Mouse (Mus musculus): ENCODE data around the gene Slc38a2. TPM values are rescaled to one million over a fixed set of nuclear protein-coding genes. Genes with fewer than 3 reads are reported as not detected.

The Slc38a2 gene
- total RNA-seq, 4 experiments from 2014 or later, result 132 to 148 (median 137) TPM

DNA sequence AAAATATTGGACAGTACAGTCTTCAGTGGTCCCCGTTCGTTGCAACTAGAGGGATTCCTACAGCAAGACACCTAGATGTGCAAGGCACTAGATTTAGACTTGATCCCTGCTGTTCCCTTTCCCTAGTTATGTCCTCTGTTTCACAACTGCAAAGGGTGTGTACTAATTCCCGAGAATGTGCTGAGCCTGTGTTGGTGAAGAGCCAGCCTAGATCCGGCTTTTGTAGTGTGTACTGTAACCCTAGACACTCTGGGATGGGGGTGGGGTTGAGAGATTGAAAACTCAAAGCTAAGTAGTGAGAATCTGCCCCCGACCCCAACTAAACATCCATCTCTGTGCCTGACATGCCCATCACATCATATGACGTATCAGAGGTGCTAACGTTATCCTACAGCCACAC is 18.9 kb upstream of the Slc38a2 start:
- no peak for DNase-seq

DNA sequence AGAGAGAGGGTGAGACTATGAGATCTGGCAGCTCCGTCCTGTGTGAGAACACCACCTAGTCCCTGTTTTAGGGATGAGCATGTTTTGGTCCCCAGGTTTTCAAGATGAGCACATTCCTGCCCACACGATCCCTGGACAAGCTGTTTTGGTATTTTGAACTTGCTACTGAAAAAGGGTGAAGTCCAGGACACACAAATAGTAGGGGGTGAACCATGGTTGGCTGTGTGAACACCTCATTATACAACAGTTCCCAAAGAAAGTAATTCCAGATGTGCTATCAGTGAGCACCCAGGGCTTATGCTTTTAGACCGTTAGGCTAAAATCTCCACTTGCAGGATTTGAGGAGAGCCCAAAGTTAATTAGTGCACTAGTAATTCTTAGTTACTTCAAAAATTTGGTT is 17.7 kb upstream of the Slc38a2 start:
- DNase-seq, result no peak

DNA sequence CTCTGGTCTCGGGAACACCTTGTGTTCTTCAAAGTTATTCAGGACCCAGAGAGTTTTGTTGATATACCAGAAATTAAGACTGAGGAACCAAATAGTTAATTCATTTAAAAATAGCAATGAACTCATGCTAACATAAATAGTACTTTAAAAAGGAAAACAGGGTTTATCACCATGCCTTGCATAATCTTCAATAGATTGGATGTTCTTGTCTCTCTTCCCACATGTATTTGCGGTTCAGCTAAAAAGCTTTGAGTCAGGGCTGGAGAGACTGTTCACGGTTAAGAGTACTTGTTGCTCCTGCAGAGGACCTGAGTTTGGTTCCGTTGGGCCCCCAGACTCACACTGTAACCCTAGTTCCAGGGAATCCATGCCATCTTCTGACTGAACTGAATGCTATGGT is 16.8 kb upstream of the Slc38a2 start:
- DNase-seq, result no peak

DNA sequence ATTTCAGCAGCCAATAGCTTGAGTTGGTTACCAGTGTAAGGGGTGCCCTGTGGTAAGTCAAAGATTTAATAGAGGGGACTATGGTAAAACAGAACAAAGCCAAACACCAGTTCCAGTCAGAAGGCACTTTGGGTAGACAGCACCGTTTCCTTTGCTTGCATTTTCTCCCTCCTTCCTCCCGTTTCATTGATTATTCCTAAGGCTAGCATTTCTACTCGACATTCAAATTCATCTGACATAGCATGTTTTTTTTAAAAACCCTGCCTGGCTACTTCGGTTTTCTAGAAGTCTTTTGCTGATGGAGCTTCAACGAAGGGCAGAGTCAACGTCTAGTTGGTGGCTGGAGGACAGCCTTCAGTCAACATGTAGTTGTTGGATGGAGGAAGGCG is 16.2 kb upstream of the Slc38a2 start:
- no peak for DNase-seq

- DNase-seq, result no peak
These were observed 15.7 kb upstream of the Slc38a2 start for GRCm38 (mm10) chr15:96715079-96715691.

DNA sequence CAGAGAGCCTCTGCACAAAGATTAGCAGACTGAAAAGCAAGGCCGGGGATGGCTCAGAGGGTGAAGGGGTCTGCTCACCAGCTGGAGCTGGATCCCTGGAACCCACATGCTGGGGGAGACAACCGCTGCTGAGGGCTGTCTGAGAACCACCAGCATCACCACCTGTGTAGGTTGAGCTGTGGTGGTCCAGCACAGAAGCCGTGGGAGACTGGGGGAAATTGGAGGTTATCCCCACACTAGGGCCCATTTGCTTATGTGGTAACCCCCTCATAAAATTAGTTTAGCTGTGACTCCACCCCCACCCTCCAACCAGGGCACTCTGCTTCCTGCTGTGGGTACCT is 15.1 kb upstream of the Slc38a2 start:
- DNase-seq, result no peak

DNA sequence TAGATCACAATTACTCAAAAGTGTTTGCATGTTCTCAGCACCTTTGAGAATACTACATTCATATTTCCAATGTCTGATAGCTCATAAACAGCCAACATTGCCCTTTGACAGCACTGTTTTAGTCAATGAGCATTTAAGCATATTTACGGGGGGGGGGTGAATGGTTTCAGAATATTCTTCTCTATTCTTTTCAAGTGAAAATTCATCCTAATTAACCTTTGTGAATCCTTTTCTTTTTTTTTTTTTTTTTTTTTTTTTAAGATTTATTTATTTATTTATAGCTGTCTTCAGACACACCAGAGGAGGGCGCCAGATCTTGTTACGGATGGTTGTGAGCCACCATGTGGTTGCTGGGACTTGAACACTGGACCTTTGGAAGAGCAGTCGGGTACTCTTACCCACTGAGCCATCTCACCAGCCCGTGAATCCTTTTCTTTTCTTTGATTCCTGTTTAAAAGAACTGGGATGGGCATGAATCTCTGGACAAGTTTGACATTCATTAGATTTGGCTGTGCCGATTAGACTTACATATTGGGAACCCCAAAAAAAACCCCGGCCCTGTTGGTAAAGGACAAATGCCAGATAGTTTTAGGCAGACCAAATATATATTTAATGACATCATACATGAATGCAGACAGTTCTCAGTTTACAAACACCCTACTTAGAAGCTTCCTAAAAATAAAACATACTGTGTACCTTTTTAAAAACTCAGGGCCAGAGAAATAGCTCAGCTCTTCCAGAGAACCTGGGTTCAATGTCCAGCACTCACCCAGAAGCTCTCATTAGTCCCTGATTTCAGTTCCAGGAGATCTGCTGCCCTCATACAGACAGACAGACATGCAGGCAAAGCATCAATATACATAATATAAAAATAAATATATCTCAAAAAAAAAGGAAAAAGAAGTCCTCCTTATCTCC is 14.5 kb upstream of the Slc38a2 start:
- no peak for DNase-seq

GRCm38 (mm10) chr15:96712338-96712737 is 12.8 kb upstream of the Slc38a2 start:
- no peak for DNase-seq

- no peak for DNase-seq
These were observed 12.1 kb upstream of the Slc38a2 start for GRCm38 (mm10) chr15:96711664-96712063.

- DNase-seq, result no peak
These were observed 11.0 kb upstream of the Slc38a2 start for GRCm38 (mm10) chr15:96710352-96711114.

- peak; percentile 97 for DNase-seq
These were observed 10.2 kb upstream of the Slc38a2 start for GRCm38 (mm10) chr15:96709491-96710351.

DNA sequence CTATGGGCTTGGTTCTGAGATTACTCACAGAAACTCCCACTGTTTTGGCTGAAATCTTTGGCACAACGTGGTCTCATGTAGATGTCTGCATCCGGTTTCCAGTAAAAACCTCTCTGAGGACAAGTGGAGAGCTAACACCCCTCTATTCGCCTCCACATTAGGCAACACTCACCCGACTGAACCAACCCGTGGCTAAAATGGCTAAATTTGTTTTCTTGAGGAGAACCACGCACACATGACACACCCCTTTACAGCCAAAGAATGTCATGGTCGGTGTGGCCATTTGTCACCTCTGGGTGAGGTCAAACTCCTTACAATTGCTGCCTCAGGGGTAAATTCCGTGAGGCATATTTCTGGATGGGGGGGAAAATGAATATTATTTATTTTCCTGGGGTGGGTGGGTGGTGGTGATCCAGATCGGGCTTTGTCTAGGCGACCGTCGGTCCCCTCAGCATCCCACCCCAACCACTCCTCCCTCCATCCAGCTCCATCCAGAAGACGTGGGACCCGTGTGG is 9.5 kb upstream of the Slc38a2 start:
- DNase-seq, result no peak

DNA sequence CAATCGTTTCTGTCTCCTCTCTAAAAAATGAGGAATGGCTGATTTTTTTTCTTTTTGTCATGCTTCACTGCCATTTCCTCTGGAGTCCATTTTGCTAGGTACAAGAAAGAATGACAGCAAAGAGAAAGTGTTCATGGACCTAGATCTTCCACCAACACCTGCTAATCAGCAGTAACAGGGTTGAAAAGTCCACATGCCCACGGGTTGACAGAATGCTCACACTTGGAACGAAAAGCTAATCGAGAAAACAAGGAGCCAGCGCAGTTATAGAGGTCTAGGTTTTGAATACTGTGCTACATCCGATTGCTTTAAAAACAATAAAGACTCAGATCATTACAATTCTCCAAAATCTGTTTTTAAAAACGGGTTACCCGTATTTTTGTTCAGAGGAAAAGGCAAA is 8.9 kb upstream of the Slc38a2 start:
- DNase-seq, result no peak

GRCm38 (mm10) chr15:96707936-96708335 is 8.4 kb upstream of the Slc38a2 start:
- DNase-seq, result no peak

DNA sequence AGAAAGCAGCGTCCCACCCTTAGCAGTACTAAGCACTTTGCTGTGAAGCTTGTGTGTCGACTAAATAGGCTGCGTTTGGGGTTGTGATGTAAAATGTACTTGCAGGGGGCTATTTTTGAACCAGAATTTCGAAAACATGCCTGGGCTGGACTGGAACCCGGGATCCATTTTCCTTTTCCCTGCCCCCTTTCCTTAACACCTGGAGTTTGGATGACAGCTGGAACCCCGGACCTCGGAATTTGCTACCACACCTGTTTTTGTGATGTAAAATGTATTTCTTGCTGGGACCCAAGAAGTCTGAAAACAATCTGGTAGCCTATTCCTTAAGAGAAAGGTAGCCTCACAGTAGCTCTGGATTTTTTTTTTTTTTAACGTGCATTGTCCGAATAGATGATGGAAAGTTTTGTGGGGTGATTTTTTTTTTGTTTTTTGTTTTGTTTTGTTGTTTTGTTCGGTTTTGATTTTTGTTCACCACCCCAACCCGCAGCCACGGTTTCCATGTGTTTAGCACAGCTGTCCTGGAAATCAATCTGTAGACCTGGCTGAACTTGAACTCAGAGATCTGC is 3.0 kb upstream of the Slc38a2 start:
- no peak for DNase-seq

DNA sequence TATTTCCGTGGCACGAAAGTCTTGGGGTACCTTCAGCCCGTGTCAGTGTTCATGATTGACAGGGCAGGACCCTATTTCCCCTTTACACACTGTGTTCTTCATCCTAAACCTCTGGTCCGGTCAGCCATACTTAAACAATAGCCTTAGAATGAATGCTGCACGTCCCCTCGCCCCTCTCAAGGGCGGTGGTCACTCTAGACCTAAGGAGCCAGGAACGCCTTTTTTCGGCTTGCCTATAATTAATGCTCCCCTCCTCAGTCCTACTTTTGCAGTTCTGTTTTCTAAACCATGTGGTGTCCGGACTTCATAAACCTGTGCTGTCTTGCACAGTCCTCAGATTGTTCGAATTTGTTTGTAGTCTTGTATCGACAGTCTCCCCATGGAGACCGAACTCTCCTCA is 1.2 kb upstream of the Slc38a2 start:
- no peak for DNase-seq

DNA sequence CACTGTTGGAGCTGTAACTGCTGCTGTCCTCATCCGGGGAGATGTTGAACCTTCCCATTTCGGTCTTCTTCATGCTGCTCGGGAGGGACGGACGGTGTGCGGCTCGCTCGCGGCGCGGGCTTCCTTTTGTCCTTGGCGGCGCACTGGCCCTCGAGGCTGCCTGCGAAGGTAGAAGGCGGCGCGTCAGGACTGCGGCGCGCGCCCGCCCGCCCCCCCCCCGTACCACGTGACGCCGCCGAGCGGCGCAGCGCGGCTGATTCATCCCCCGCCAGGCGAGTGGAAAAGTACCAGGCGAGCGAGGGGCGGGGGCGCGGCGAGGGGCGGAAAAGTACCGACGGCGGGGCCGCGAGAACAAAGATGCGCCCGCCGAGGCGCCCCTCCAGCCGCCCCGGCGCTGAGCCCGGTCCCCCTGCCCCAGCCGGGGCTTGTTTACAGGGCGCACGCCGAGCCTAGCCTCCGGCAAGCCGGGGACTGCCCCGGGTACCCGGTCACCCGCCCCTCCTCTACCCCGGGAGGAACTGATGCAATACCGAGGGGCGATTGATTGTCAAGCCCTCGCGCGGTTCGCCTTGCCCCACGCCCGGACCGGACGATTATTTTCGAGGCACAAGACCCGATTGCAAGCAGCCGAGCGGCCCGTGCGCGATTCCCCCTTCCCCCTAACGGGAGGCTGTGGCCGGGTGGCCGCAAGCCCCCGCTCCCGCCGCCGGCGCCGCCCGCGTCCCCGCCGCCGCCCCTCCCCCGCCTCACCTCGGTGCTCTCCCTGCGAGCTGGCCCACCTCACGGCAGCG is 677 bp downstream of the Slc38a2 start:
- peak; percentile 79 for DNase-seq

DNA sequence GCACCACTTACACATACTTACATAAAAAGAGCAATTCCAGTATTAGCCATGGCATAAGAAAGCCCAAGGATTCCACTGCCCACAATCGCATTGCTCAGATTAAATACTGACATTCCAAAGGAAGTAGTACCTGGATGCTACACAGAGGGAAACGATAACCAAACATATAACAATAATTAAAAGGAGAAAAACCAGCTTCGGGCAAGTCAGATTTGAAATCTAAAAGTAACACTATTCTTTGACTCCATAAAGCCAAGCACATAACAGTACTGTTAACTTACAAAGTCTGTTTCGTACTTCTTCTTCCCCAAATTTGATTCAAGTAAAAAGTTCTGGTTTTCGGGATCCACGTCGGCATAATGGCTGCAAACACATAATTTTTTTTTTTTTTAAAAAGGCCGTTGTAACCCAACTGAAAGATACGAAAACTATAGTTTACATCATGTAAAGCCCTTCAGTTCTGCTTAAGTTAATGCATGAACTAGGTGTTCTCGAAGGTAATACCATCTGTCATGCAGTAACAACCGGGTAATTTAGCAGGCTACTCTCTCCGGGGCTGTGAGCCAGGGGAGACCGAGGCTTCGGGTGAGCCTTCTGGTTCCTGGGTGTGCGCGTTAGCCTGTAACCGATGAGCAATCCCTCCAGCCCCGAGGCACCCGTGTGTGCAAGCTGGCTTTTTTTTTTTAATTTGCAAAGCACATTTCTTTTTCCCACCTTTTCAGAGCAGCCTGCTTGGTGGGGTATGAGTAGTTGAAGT is 1.5 kb downstream of the Slc38a2 start:
- no peak for DNase-seq

GRCm38 (mm10) chr15:96696486-96697284 is 2.8 kb downstream of the Slc38a2 start:
- DNase-seq, result no peak

Measured in adrenal gland, adult 8-10 months (tissue).